25 mouse cellular contexts compared by ENCODE assay signal in the genomic region with DNA sequence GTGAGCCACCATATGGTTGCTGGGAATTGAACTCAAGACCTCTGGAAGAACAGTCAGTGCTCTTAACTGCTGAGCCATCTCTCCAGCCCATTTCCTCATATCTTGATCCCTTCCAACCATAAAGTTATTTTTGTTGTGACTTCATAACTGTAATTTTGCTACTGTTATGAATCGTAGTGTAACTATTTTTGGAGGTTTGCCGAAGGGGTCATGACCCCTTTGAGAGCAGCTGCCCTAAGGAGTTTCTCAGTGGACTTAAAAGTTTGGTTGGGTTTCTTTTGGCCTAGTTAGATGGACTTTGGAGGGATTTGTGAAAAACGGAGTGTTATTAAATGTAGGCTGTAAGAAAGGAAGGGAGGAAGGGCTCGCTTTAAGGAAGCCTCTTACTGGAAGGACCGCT.
"Had no signal": no experiment of that assay in that cellular context is flagged by ENCODE, and none has a peak within 500 bp of the region (broad histone marks: within the 10 kb centered on the region; RNA-seq: fewer than 3 reads in every experiment).

No protein-coding gene starts in this region.

- H3K27ac ChIP-seq: gastrocnemius, adult 2 months; heart, embryonic 10.5 days; hindbrain, embryonic 10.5 days; hindbrain, embryonic 12.5 days; hindbrain, embryonic 14.5 days; intestine, embryonic 15.5 days; kidney, embryonic 15.5 days; layer of hippocampus, adult 2 months; left cerebral cortex, adult 2 months; limb, embryonic 10.5 days; limb, embryonic 12.5 days; liver, embryonic 13.5 days; liver, embryonic 15.5 days had no signal

- H3K4me2 ChIP-seq: heart, embryonic 12.5 days; hindbrain, embryonic 12.5 days; hindbrain, embryonic 14.5 days; intestine, embryonic 15.5 days; kidney, embryonic 15.5 days; limb, embryonic 12.5 days; liver, embryonic 11.5 days; liver, embryonic 13.5 days; liver, embryonic 15.5 days had no signal

- H3K9me3 ChIP-seq: heart, embryonic 10.5 days; heart, embryonic 12.5 days; hindbrain, embryonic 10.5 days; hindbrain, embryonic 12.5 days; intestine, embryonic 15.5 days; kidney, embryonic 15.5 days; limb, embryonic 10.5 days; limb, embryonic 12.5 days; liver, embryonic 13.5 days; liver, embryonic 15.5 days had no signal

- H3K27me3 ChIP-seq: heart, embryonic 12.5 days; hindbrain, embryonic 12.5 days; intestine, embryonic 15.5 days; kidney, embryonic 15.5 days; limb, embryonic 12.5 days; liver, embryonic 13.5 days; liver, embryonic 15.5 days had no signal

- ATAC-seq: hindbrain, embryonic 16.5 days; inflammation-experienced regulatory T-cells, adult 6 months; intestine, embryonic 15.5 days; intestine, postnatal 0 days had no signal

- DNase-seq: gastrocnemius, adult 2 months; gastrocnemius, postnatal 10 days; gastrocnemius, postnatal 25 days; heart, adult 18-20 months; heart, postnatal 4 days; kidney, adult 9 months; kidney, postnatal 25 days; liver; liver, embryonic 13.5 days had no signal

- H3K36me3 ChIP-seq: heart, embryonic 10.5 days; heart, embryonic 12.5 days; hindbrain, embryonic 10.5 days; hindbrain, embryonic 12.5 days; intestine, embryonic 15.5 days; kidney, embryonic 15.5 days; limb, embryonic 10.5 days; limb, embryonic 12.5 days; liver, embryonic 13.5 days; liver, embryonic 15.5 days had no signal

- H3K9ac ChIP-seq: heart, embryonic 12.5 days; hindbrain, embryonic 12.5 days; hindbrain, embryonic 14.5 days; intestine, embryonic 15.5 days; kidney, embryonic 15.5 days; limb, embryonic 12.5 days; liver, embryonic 13.5 days; liver, embryonic 15.5 days had no signal

- H3K4me3 ChIP-seq: gastrocnemius, adult 2 months; heart, embryonic 10.5 days; heart, embryonic 12.5 days; hindbrain, embryonic 10.5 days; hindbrain, embryonic 12.5 days; intestine, embryonic 15.5 days; kidney, embryonic 15.5 days; layer of hippocampus, adult 2 months; left cerebral cortex, adult 2 months; limb, embryonic 10.5 days; limb, embryonic 12.5 days; liver, embryonic 13.5 days; liver, embryonic 15.5 days had no signal

- H3K4me1 ChIP-seq: heart, embryonic 12.5 days; intestine, embryonic 15.5 days; limb, embryonic 10.5 days; limb, embryonic 12.5 days; liver, embryonic 13.5 days; liver, embryonic 15.5 days had no signal
